8 mouse cellular contexts compared by ENCODE assay signal in genomic region chr4:134388397-134388796, GRCm38 (mm10). TPM values are rescaled to one million over a fixed set of nuclear protein-coding genes. Genes with fewer than 3 reads are reported as not detected.
DNase-seq lines count a peak whose midpoint lies in the region; ATAC-seq and TF ChIP-seq lines count a peak whose summit lies in the region.

No protein-coding gene starts in this region.

- ATAC-seq in forebrain, embryonic 14.5 days = no peak
- ATAC-seq in forebrain, embryonic 13.5 days = no peak
- no peak for ATAC-seq in neural tube, embryonic 15.5 days (ENCODE audit: low FRiP score)
- ATAC-seq in granulocyte monocyte progenitor cell, adult 5-6 weeks (replicated peaks; ENCODE audit: poor library complexity, severe bottlenecking) = peak; percentile 62

- H3K36me3 ChIP-seq in forebrain, embryonic 14.5 days (ENCODE audit: control insufficient read depth, insufficient read depth, low read length) = no peaks in the 10 kb centered on the region
- H3K36me3 ChIP-seq in forebrain, embryonic 13.5 days (ENCODE audit: poor library complexity, severe bottlenecking) = no peaks in the 10 kb centered on the region
- H3K36me3 ChIP-seq in neural tube, embryonic 15.5 days = no peaks in the 10 kb centered on the region

- DNase-seq in forebrain, embryonic 14.5 days (ENCODE audit: low spot score) = peak; percentile 72
- peak; percentile 69 for DNase-seq in neural tube, embryonic 10.5 days (ENCODE audit: extremely low spot score, low spot score)
- DNase-seq in brain, embryonic 14.5 days (ENCODE audit: low read depth) = peak; percentile 76
- peak; percentile 86 for DNase-seq in lung, postnatal 36 days
- DNase-seq in thymus, postnatal 14 days = peak; percentile 73

- no peak for TF ChIP-seq POLR2A in brain, embryonic 14.5 days (IDR thresholded peaks at IDR 0.05; ENCODE audit: borderline replicate concordance, extremely low read depth, insufficient read depth, insufficient read length, poor library complexity, severe bottlenecking)

- WGBS in forebrain, embryonic 14.5 days = 13% methylated on average over 5 of the region's 5 CpGs
- 19% methylated on average over 5 of the region's 5 CpGs for WGBS in forebrain, embryonic 13.5 days
- WGBS in neural tube, embryonic 15.5 days = 9% methylated on average over 5 of the region's 5 CpGs

- no peak overlapping the region for H3K4me3 ChIP-seq in forebrain, embryonic 14.5 days (ENCODE audit: low read depth, low read length)
- H3K4me3 ChIP-seq in forebrain, embryonic 13.5 days = no peak overlapping the region
- H3K4me3 ChIP-seq in neural tube, embryonic 15.5 days (replicated peaks) = no peak overlapping the region

- H3K9me3 ChIP-seq in forebrain, embryonic 14.5 days (replicated peaks; ENCODE audit: control insufficient read depth, low read length) = no peaks in the 10 kb centered on the region
- no peaks in the 10 kb centered on the region; the same call in 1 of the 2 replicates for H3K9me3 ChIP-seq in forebrain, embryonic 13.5 days (replicated peaks)
- H3K9me3 ChIP-seq in neural tube, embryonic 15.5 days (replicated peaks) = no peaks in the 10 kb centered on the region

- H3K27me3 ChIP-seq in forebrain, embryonic 14.5 days (replicated peaks; ENCODE audit: control insufficient read depth, insufficient read depth, low read length) = no peaks in the 10 kb centered on the region
- H3K27me3 ChIP-seq in forebrain, embryonic 13.5 days = no peaks in the 10 kb centered on the region
- no peaks in the 10 kb centered on the region for H3K27me3 ChIP-seq in neural tube, embryonic 15.5 days (replicated peaks)

- no peak overlapping the region for H3K4me2 ChIP-seq in forebrain, embryonic 14.5 days (ENCODE audit: low read length)
- H3K4me2 ChIP-seq in forebrain, embryonic 13.5 days = no peak overlapping the region
- no peak overlapping the region for H3K4me2 ChIP-seq in neural tube, embryonic 15.5 days

- H3K4me1 ChIP-seq in forebrain, embryonic 14.5 days (ENCODE audit: control insufficient read depth, insufficient read depth, low read length) = no peaks in the 10 kb centered on the region
- H3K4me1 ChIP-seq in forebrain, embryonic 13.5 days = peaks cover 8% of the 10 kb centered on the region
- 0 out of 2 replicates have a peak, but pooled peaks cover 6% of the 10 kb centered on the region for H3K4me1 ChIP-seq in neural tube, embryonic 15.5 days

- H3K27ac ChIP-seq in forebrain, embryonic 14.5 days (ENCODE audit: low read depth, low read length) = no peak overlapping the region
- no peak overlapping the region for H3K27ac ChIP-seq in forebrain, embryonic 13.5 days
- no peak overlapping the region for H3K27ac ChIP-seq in neural tube, embryonic 15.5 days (replicated peaks)

- no peak overlapping the region for H3K9ac ChIP-seq in forebrain, embryonic 14.5 days (ENCODE audit: low read length)
- H3K9ac ChIP-seq in forebrain, embryonic 13.5 days = no peak overlapping the region
- H3K9ac ChIP-seq in neural tube, embryonic 15.5 days (replicated peaks) = no peak overlapping the region

- TF ChIP-seq CTCF in brain, embryonic 14.5 days (IDR thresholded peaks at IDR 0.05; ENCODE audit: borderline replicate concordance, extremely low read depth, insufficient read depth, insufficient read length) = peak; percentile 79

RNA-seq across cellular contexts. Expression of gene Extl1, which starts 4.7 kb away (rescaled TPM):
- polyA plus RNA-seq in forebrain, embryonic 14.5 days (2014; fragmentation: Nextera tagmentation; extraction: Ambion mirVana) = 0.14 and 0.25 TPM in 2 replicates
- polyA plus RNA-seq in forebrain, embryonic 13.5 days (2015; fragmentation: Nextera tagmentation; extraction: Ambion mirVana) = 0.12 and 0.37 TPM in 2 replicates
- 0.75 and 1.2 TPM in 2 replicates for polyA plus RNA-seq in neural tube, embryonic 15.5 days (2015; fragmentation: Nextera tagmentation; extraction: Ambion mirVana)
- polyA plus RNA-seq in brain, embryonic 14.5 days (2012; rRNA removed) = 0.32 and 0.40 TPM in 2 replicates
- not detected in 2 replicates for total RNA-seq in granulocyte monocyte progenitor cell, adult 5-6 weeks (2014; fragmentation: Nextera tagmentation)
- total RNA-seq in granulocyte monocyte progenitor cell, adult 5-6 weeks (2017) = not detected in 2 replicates

RNA-seq across cellular contexts. Expression of gene Pafah2, which starts 7.7 kb away (rescaled TPM):
- polyA plus RNA-seq in forebrain, embryonic 14.5 days (2014; fragmentation: Nextera tagmentation; extraction: Ambion mirVana) = 7.6 and 9.8 TPM in 2 replicates
- 6.3 and 6.5 TPM in 2 replicates for polyA plus RNA-seq in forebrain, embryonic 13.5 days (2015; fragmentation: Nextera tagmentation; extraction: Ambion mirVana)
- 7.5 and 8.9 TPM in 2 replicates for polyA plus RNA-seq in neural tube, embryonic 15.5 days (2015; fragmentation: Nextera tagmentation; extraction: Ambion mirVana)
- 14.0 and 14.6 TPM in 2 replicates for polyA plus RNA-seq in brain, embryonic 14.5 days (2012; rRNA removed)
- 10.5 and 22.1 TPM in 2 replicates for total RNA-seq in granulocyte monocyte progenitor cell, adult 5-6 weeks (2014; fragmentation: Nextera tagmentation)
- 10.4 and 10.6 TPM in 2 replicates for total RNA-seq in granulocyte monocyte progenitor cell, adult 5-6 weeks (2017)

RNA-seq across cellular contexts. Expression of gene Slc30a2, which starts 45.4 kb away (rescaled TPM):
- 0.05 and 0.06 TPM in 2 replicates for polyA plus RNA-seq in forebrain, embryonic 14.5 days (2014; fragmentation: Nextera tagmentation; extraction: Ambion mirVana)
- polyA plus RNA-seq in forebrain, embryonic 13.5 days (2015; fragmentation: Nextera tagmentation; extraction: Ambion mirVana) = not detected in 2 replicates
- polyA plus RNA-seq in neural tube, embryonic 15.5 days (2015; fragmentation: Nextera tagmentation; extraction: Ambion mirVana) = 0.14 and 0.20 TPM in 2 replicates
- 0.05 TPM in 1 of 2 replicates, not detected in the other for polyA plus RNA-seq in brain, embryonic 14.5 days (2012; rRNA removed)
- not detected in 2 replicates for total RNA-seq in granulocyte monocyte progenitor cell, adult 5-6 weeks (2014; fragmentation: Nextera tagmentation)
- total RNA-seq in granulocyte monocyte progenitor cell, adult 5-6 weeks (2017) = not detected in 2 replicates
